Mouse (Mus musculus): Measurements from ENCODE around the gene Nup98. TPM values are rescaled to one million over a fixed set of nuclear protein-coding genes. Genes with fewer than 3 reads are reported as not detected.

The Nup98 gene
- polyA plus RNA-seq, 1 experiment from 2014 or later: 27.4 TPM

- H3K4me3 ChIP-seq (replicated peaks): no peak overlapping the region
- H3K36me3 ChIP-seq: no peaks in the 10 kb centered on the region; the same call in 1 of the 2 replicates
- H3K4me1 ChIP-seq (replicated peaks): no peaks in the 10 kb centered on the region
- no peak overlapping the region for H3K9ac ChIP-seq (replicated peaks)
- no peaks in the 10 kb centered on the region for H3K9me3 ChIP-seq
- ATAC-seq: no peak
- H3K4me2 ChIP-seq (replicated peaks): no peak overlapping the region
- 83% methylated on average over 3 of the region's 3 CpGs for WGBS
- no peaks in the 10 kb centered on the region for H3K27me3 ChIP-seq
- no peak overlapping the region for H3K27ac ChIP-seq
Observed at GRCm38 (mm10) chr7:102200576-102200975, 9.4 kb downstream of the Nup98 start.

- H3K36me3 ChIP-seq: peaks cover 65% of the 10 kb centered on the region
- H3K4me3 ChIP-seq (replicated peaks): no peak overlapping the region
- no peaks in the 10 kb centered on the region for H3K27me3 ChIP-seq
Observed at GRCm38 (mm10) chr7:102192356-102192755, 17.6 kb downstream of the Nup98 start.

GRCm38 (mm10) chr7:102183849-102184248, 26.1 kb downstream of the Nup98 start:
- H3K4me3 ChIP-seq (replicated peaks): no peak overlapping the region
- ATAC-seq: no peak
- H3K27ac ChIP-seq: no peak overlapping the region
- H3K27me3 ChIP-seq: no peaks in the 10 kb centered on the region
- H3K4me1 ChIP-seq (replicated peaks): no peaks in the 10 kb centered on the region
- 97% methylated on average over 3 of the region's 3 CpGs for WGBS
- no peak overlapping the region for H3K4me2 ChIP-seq (replicated peaks)
- H3K9ac ChIP-seq (replicated peaks): no peak overlapping the region
- H3K36me3 ChIP-seq: peaks cover 69% of the 10 kb centered on the region
- no peaks in the 10 kb centered on the region for H3K9me3 ChIP-seq

More at GRCm38 (mm10) chr7:102192356-102192755, 17.6 kb downstream of the Nup98 start:
- no peak for ATAC-seq
- Histone ChIP-seq H3K4me2 (replicated peaks) (no peak overlapping the region), H3K27ac (no peak overlapping the region), H3K9me3 (no peaks in the 10 kb centered on the region), H3K9ac (replicated peaks) (no peak overlapping the region), H3K4me1 (replicated peaks) (no peaks in the 10 kb centered on the region)
- 98% methylated on average over 1 of the region's 1 CpGs for WGBS

- no peaks in the 10 kb centered on the region for H3K9me3 ChIP-seq
- no peak for ATAC-seq
- H3K36me3 ChIP-seq: peaks cover 22% of the 10 kb centered on the region
- no peaks in the 10 kb centered on the region for H3K4me1 ChIP-seq (replicated peaks)
- no peak overlapping the region for H3K27ac ChIP-seq
- H3K4me2 ChIP-seq (replicated peaks): no peak overlapping the region
- no peak overlapping the region for H3K4me3 ChIP-seq (replicated peaks)
- H3K27me3 ChIP-seq: no peaks in the 10 kb centered on the region
- no peak overlapping the region for H3K9ac ChIP-seq (replicated peaks)
Observed at GRCm38 (mm10) chr7:102170300-102170699, 39.7 kb downstream of the Nup98 start.

- Histone ChIP-seq H3K27me3 (no peaks in the 10 kb centered on the region), H3K9me3 (no peaks in the 10 kb centered on the region), H3K4me1 (replicated peaks) (no peaks in the 10 kb centered on the region), H3K27ac (no peak overlapping the region), H3K9ac (replicated peaks) (no peak overlapping the region), H3K4me2 (replicated peaks) (no peak overlapping the region), H3K36me3 (peaks cover 50% of the 10 kb centered on the region), H3K4me3 (replicated peaks) (no peak overlapping the region)
- WGBS: 94% methylated on average over 5 of the region's 5 CpGs
- no peak for ATAC-seq
Observed at GRCm38 (mm10) chr7:102153691-102154090, 56.3 kb downstream of the Nup98 start.

- H3K27ac ChIP-seq: no peak overlapping the region
- H3K4me2 ChIP-seq (replicated peaks): no peak overlapping the region
- H3K36me3 ChIP-seq: peaks cover 80% of the 10 kb centered on the region
- no peak for ATAC-seq
- H3K27me3 ChIP-seq: no peaks in the 10 kb centered on the region
- no peaks in the 10 kb centered on the region for H3K9me3 ChIP-seq
- no peak overlapping the region for H3K4me3 ChIP-seq (replicated peaks)
- WGBS: 98% methylated on average over 5 of the region's 5 CpGs
- no peak overlapping the region for H3K9ac ChIP-seq (replicated peaks)
- no peaks in the 10 kb centered on the region for H3K4me1 ChIP-seq (replicated peaks)
Observed at GRCm38 (mm10) chr7:102137898-102138297, 72.1 kb downstream of the Nup98 start.

GRCm38 (mm10) chr7:102137464-102137863, 72.5 kb downstream of the Nup98 start:
- H3K4me2 ChIP-seq (replicated peaks): no peak overlapping the region
- no peak for ATAC-seq
- no peaks in the 10 kb centered on the region for H3K27me3 ChIP-seq
- H3K4me3 ChIP-seq (replicated peaks): no peak overlapping the region
- H3K9ac ChIP-seq (replicated peaks): no peak overlapping the region
- H3K36me3 ChIP-seq: peaks cover 82% of the 10 kb centered on the region
- no peaks in the 10 kb centered on the region for H3K4me1 ChIP-seq (replicated peaks)
- WGBS: 86% methylated on average over 1 of the region's 1 CpGs
- H3K9me3 ChIP-seq: no peaks in the 10 kb centered on the region
- H3K27ac ChIP-seq: no peak overlapping the region

GRCm38 (mm10) chr7:102132395-102132794, 77.6 kb downstream of the Nup98 start:
- Histone ChIP-seq H3K36me3 (peaks cover 75% of the 10 kb centered on the region), H3K4me1 (replicated peaks) (no peaks in the 10 kb centered on the region), H3K27ac (no peak overlapping the region), H3K4me3 (replicated peaks) (no peak overlapping the region), H3K9ac (replicated peaks) (no peak overlapping the region), H3K4me2 (replicated peaks) (no peak overlapping the region), H3K27me3 (no peaks in the 10 kb centered on the region), H3K9me3 (no peaks in the 10 kb centered on the region)
- ATAC-seq: no peak
- 95% methylated on average over 4 of the region's 4 CpGs for WGBS

- H3K9ac ChIP-seq (replicated peaks): no peak overlapping the region
- H3K27me3 ChIP-seq: no peaks in the 10 kb centered on the region
- no peaks in the 10 kb centered on the region for H3K4me1 ChIP-seq (replicated peaks)
- H3K4me3 ChIP-seq (replicated peaks): no peak overlapping the region
- no peak for ATAC-seq
- H3K9me3 ChIP-seq: no peaks in the 10 kb centered on the region
- peaks cover 74% of the 10 kb centered on the region for H3K36me3 ChIP-seq
- no peak overlapping the region for H3K27ac ChIP-seq
- no peak overlapping the region for H3K4me2 ChIP-seq (replicated peaks)
- 98% methylated on average over 10 of the region's 10 CpGs for WGBS
Observed at GRCm38 (mm10) chr7:102120326-102120725, 89.7 kb downstream of the Nup98 start.

GRCm38 (mm10) chr7:102117382-102117781, 92.6 kb downstream of the Nup98 start:
- Histone ChIP-seq H3K9ac (replicated peaks) (no peak overlapping the region), H3K4me2 (replicated peaks) (no peak overlapping the region), H3K4me1 (replicated peaks) (no peaks in the 10 kb centered on the region), H3K4me3 (replicated peaks) (no peak overlapping the region), H3K36me3 (peaks cover 45% of the 10 kb centered on the region), H3K9me3 (no peaks in the 10 kb centered on the region), H3K27me3 (no peaks in the 10 kb centered on the region), H3K27ac (no peak overlapping the region)
- no peak for ATAC-seq
- 72% methylated on average over 6 of the region's 6 CpGs for WGBS

GRCm38 (mm10) chr7:102116579-102117331, 93.2 kb downstream of the Nup98 start, which contains the start of gene Chrna10:
Gene Chrna10 (minus strand): TSS chr7:102116828.
- Histone ChIP-seq H3K4me3 (replicated peaks) (no peak within 1 kb of the TSS), H3K36me3 (peaks cover 38% of the 10 kb centered on the region), H3K4me2 (replicated peaks) (no peak within 1 kb of the TSS), H3K9ac (replicated peaks) (no peak within 1 kb of the TSS), H3K9me3 (no peaks in the 10 kb centered on the region), H3K27ac (no peak within 1 kb of the TSS), H3K27me3 (no peaks in the 10 kb centered on the region), H3K4me1 (replicated peaks) (no peaks in the 10 kb centered on the region)
- 40% methylated on average over 7 of the region's 7 CpGs for WGBS
- ATAC-seq: no peak

GRCm38 (mm10) chr7:102113151-102113729, 96.7 kb downstream of the Nup98 start:
- Histone ChIP-seq H3K9ac (replicated peaks) (no peak overlapping the region), H3K9me3 (no peaks in the 10 kb centered on the region), H3K4me2 (replicated peaks) (no peak overlapping the region), H3K27ac (no peak overlapping the region), H3K36me3 (peaks cover 5% of the 10 kb centered on the region), H3K4me3 (replicated peaks) (no peak overlapping the region), H3K4me1 (replicated peaks) (no peaks in the 10 kb centered on the region), H3K27me3 (no peaks in the 10 kb centered on the region)
- 87% methylated on average over 45 of the region's 45 CpGs for WGBS
- no peak for ATAC-seq

Measured in midbrain, embryonic 13.5 days (tissue).